Mouse (Mus musculus): ENCODE data around the gene Vip. TPM values are rescaled to one million over a fixed set of nuclear protein-coding genes. Genes with fewer than 3 reads are reported as not detected.

Gene Vip
- polyA plus RNA-seq (2012; ENCODE audit: low replicate concordance) = not detected in 2 replicates

DNA sequence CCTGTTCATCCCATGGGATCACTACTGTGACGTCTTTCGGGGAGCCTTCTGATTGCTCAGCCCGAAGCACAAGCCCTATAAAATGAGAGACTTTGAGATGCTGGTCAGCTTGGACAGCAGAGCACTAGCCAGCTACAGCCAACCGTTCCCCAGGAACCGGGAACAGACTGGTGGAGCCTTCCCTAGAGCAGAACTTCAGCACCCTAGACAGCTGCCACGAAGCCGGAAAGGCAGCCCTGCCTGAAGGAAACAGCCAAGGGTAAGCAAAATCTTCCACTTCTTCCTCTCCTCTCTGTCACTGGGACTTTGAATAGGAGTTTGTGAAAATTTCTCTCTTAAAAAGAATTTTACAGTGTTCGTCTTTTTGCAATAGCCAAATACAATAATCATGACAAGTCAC is at the start of gene Vip:
Gene Vip, plus strand, starts transcription at position 107 of the 400 bp plus-strand sequence.

DNA sequence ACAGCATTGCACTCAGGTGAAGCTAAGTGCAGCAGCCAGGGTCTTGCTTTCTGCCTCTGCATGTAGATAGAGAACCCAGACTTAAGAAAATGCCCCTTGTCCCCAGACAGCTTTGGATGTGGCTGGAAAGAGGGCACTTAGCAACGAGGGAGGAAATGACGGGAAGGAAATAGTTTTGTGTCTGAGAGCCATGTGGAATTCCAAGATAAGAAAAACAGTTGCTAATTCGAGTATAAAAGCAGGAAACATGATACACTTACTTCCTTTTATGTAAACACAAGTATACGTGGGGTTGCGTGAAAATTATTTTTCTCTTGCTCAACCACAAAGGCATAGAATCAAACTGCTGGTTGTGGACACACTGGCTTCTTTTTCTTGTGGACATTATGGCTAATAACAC is 45.6 kb upstream of the Vip start, which contains the start of gene Myct1:
Gene Myct1, plus strand, starts transcription at position 312 of the 400 bp plus-strand sequence.

Other genes starting within 250 kb of the Vip start
- 5.5 and 11.7 TPM in 2 replicates for gene Syne1, start 87.7 kb upstream of the Vip start, polyA plus RNA-seq (2012; ENCODE audit: low replicate concordance)
- gene Myct1, start 45.4 kb upstream of the Vip start, polyA plus RNA-seq (2012; ENCODE audit: low replicate concordance) = 0.38 and 1.4 TPM in 2 replicates
- gene Fbxo5, start 166.4 kb downstream of the Vip start, polyA plus RNA-seq (2012; ENCODE audit: low replicate concordance) = 2.4 and 4.9 TPM in 2 replicates
- 1.6 and 3.0 TPM in 2 replicates for gene Mtrf1l, start 184.7 kb downstream of the Vip start, polyA plus RNA-seq (2012; ENCODE audit: low replicate concordance)